Mouse (Mus musculus): ENCODE measurements around the gene Zup1. TPM values are rescaled to one million over a fixed set of nuclear protein-coding genes. Genes with fewer than 3 reads are reported as not detected.

Zup1 gene
- total and polyA plus RNA-seq, 2 experiments from 2014 or later = 11.6 to 19.5 TPM

DNA sequence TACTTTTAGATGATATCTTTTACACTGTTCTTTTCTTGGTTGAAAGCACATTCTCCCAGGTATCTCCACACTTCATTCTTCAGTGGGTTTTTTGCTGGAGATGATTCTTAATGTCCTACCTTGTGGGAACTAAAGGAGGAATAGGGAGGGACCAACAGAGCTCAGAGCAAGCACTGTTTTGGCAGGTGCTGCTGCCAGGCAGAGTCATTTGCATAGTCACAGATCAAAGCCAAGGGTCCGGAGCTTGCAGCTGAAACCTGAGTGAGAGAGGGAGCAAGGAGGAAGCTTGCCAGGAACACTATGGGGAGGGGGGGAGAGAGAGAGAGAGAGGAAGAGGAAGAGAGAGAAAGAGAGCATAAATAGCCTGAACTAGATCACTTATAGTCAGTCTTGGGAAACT is 80.6 kb downstream of the Zup1 start:
- Histone ChIP-seq H3K27ac (ENCODE audit: low read depth, low read length) (no peak overlapping the region), H3K4me2 (ENCODE audit: low read depth) (no peak overlapping the region), H3K4me1 (ENCODE audit: insufficient read depth) (no peaks in the 10 kb centered on the region), H3K36me3 (ENCODE audit: insufficient read depth) (no peaks in the 10 kb centered on the region), H3K9ac (no peak overlapping the region), H3K27me3 (ENCODE audit: insufficient read depth, low read length) (no peaks in the 10 kb centered on the region), H3K4me3 (ENCODE audit: low read depth, low read length) (no peak overlapping the region), H3K9me3 (ENCODE audit: low read length) (no peaks in the 10 kb centered on the region)
- WGBS = 14% methylated on average over 1 of the region's 1 CpGs
- TF ChIP-seq CTCF (IDR thresholded peaks at IDR 0.05; ENCODE audit: low read depth) = no peak
- no peak for DNase-seq
- no peak for ATAC-seq

Other genes with a start within 250 kb of the Zup1 start
- gene Sult3a2, start 164.6 kb downstream of the Zup1 start, total RNA-seq (2014; rRNA removed) = not detected in 2 replicates
- not detected in 2 replicates for gene Sult3a2, start 164.6 kb downstream of the Zup1 start, polyA plus RNA-seq (2015; fragmentation: Nextera tagmentation; extraction: Ambion mirVana)
- gene Sult3a1, start 93.5 kb downstream of the Zup1 start, total RNA-seq (2014; rRNA removed) = not detected in 2 replicates
- not detected in 2 replicates for gene Sult3a1, start 93.5 kb downstream of the Zup1 start, polyA plus RNA-seq (2015; fragmentation: Nextera tagmentation; extraction: Ambion mirVana)
- gene Rsph4a, start 46.2 kb downstream of the Zup1 start, total RNA-seq (2014; rRNA removed) = 2.2 and 3.8 TPM in 2 replicates
- gene Rsph4a, start 46.2 kb downstream of the Zup1 start, polyA plus RNA-seq (2015; fragmentation: Nextera tagmentation; extraction: Ambion mirVana) = 1.1 and 2.0 TPM in 2 replicates
- gene Rwdd1, start 68.4 kb upstream of the Zup1 start, total RNA-seq (2014; rRNA removed) = 146 and 155 TPM in 2 replicates
- gene Rwdd1, start 68.4 kb upstream of the Zup1 start, polyA plus RNA-seq (2015; fragmentation: Nextera tagmentation; extraction: Ambion mirVana) = 176 and 195 TPM in 2 replicates
- gene Trappc3l, start 86.3 kb upstream of the Zup1 start, total RNA-seq (2014; rRNA removed) = 0.76 TPM in 1 of 2 replicates, not detected in the other
- 0.39 TPM in 1 of 2 replicates, not detected in the other for gene Trappc3l, start 86.3 kb upstream of the Zup1 start, polyA plus RNA-seq (2015; fragmentation: Nextera tagmentation; extraction: Ambion mirVana)
- gene Calhm4, start 93.0 kb upstream of the Zup1 start, total RNA-seq (2014; rRNA removed) = not detected in 2 replicates
- 0.04 TPM in 1 of 2 replicates, not detected in the other for gene Calhm4, start 93.0 kb upstream of the Zup1 start, polyA plus RNA-seq (2015; fragmentation: Nextera tagmentation; extraction: Ambion mirVana)
- 0.76 and 1.9 TPM in 2 replicates for gene Calhm5, start 145.2 kb upstream of the Zup1 start, total RNA-seq (2014; rRNA removed)
- gene Calhm5, start 145.2 kb upstream of the Zup1 start, polyA plus RNA-seq (2015; fragmentation: Nextera tagmentation; extraction: Ambion mirVana) = 0.42 and 0.79 TPM in 2 replicates
- 0.29 TPM in 1 of 2 replicates, not detected in the other for gene Calhm6, start 176.7 kb upstream of the Zup1 start, total RNA-seq (2014; rRNA removed)
- gene Calhm6, start 176.7 kb upstream of the Zup1 start, polyA plus RNA-seq (2015; fragmentation: Nextera tagmentation; extraction: Ambion mirVana) = 0.69 and 0.84 TPM in 2 replicates

Data from forebrain, postnatal 0 days (tissue).